Mouse (Mus musculus) cerebellum, adult 8-10 months (tissue): ENCODE data around the gene Gas6.

Experiments used
- DNase-seq: peaks from one replicate; pipeline ENCODE4 v3.0.0; 2022

Gene Gas6

GRCm38 (mm10) chr8:13459431-13459830, 34.9 kb downstream of the Gas6 start:
- no peak for DNase-seq

GRCm38 (mm10) chr8:13455295-13455694, 39.0 kb downstream of the Gas6 start:
- DNase-seq: peak; percentile 35

GRCm38 (mm10) chr8:13454341-13455113, 39.8 kb downstream of the Gas6 start:
- no peak for DNase-seq

GRCm38 (mm10) chr8:13451747-13452277, 42.5 kb downstream of the Gas6 start:
- DNase-seq: no peak

DNA sequence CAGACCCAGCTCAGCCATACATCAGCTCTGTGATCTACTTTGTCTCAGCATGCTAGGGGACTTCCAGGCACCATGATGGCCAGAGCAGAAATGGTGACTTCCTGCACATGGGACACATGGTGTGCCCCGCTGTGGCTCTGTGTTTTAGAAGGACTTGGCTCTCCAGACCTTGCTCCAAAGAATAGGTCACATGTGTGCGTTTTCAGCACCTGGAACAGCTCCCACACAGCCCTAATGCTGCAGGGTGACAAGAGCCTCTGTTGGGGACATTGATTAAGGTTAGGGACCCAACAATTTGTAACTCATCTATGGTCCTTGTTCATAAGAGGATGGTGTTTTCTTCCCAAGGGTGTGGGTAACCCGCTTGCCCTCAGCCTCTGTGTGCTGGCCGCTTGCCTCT, 46.1 kb downstream of the Gas6 start:
- no peak for DNase-seq

GRCm38 (mm10) chr8:13446456-13446855, 47.8 kb downstream of the Gas6 start:
- DNase-seq: no peak

GRCm38 (mm10) chr8:13442152-13442551, 52.1 kb downstream of the Gas6 start:
- DNase-seq: no peak

DNA sequence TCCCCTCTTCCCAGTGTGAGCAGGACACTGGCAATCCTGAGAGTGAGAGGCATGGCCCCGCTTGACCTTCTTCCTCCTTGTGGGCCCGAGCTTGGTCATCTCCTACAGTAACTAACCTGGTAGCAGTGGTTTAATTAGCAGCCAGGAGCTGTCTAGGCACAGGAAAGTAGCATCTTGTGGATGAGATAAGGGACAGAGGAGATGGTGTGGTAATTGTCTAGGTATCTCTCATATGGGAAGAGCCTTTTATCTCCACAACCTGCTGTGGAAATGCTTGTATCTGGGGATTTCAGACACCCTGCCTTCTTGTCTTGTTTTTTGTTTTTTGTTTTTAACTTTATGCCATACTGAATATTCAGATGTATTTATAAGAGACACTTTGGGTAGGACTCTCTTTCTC, 56.8 kb downstream of the Gas6 start:
- DNase-seq: no peak

DNA sequence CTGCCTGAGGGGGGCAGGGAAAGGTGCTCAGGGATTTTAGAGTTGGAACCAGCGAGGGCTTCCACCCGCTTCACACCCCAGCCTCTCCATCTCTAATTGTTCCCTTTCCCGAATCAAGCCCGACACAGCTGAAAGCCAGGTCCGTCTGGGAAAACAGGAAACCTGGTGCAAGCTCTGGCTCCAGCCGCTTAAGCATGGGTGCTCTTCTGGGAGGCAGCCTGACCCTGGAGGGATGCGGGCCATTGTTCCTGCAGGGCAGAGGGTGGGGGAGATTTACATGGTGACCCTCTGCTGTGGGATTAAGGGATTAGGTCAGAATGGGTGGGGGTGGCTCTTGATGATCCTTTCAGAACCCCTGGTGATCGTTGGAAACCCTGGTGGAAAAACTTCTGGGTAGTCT, 58.2 kb downstream of the Gas6 start:
- DNase-seq: no peak

GRCm38 (mm10) chr8:13434889-13435288, 59.4 kb downstream of the Gas6 start, which contains the start of gene Tmem255b:
Tmem255b (plus strand) TSS chr8:13435189.
- DNase-seq: no peak

DNA sequence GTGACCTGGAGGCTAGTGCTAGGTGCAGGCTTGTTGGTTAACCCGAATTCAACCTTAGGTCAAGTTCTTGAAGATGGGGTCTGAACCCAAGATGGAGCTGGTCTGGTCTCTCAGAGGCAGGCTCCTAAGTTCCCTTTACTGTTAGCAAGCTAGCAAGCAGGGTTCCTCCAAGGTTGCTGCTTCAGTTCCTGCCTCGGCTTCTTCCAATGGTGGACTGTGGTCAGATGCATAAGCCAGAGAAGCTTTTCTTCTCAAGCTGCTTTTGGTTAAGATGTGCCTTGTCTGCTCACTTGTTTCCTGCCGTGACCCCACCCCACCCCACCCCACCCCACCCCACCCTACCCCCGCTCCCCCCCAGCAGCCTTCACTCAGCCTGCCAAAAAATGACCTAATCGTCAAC, 61.2 kb downstream of the Gas6 start:
- no peak for DNase-seq

DNA sequence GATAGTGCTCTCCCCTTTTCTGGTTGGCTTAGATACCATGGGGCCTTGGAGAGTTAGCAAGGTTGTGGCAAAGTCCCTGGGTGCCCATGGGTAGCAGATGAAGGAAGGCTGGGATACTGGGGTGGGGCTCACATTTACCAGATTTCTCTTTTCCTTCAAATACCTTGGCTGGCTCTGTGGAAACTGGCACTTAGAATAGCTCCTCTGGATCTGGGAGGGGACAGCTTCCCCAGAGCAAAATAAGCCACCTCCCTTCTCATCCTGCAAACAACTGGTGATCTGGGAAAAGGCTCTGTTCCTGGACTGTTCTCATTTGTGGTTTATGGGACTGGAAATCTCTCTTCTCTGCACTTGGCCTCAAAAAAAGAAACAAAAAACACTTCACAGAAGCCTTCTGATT, 63.4 kb downstream of the Gas6 start:
- no peak for DNase-seq

- DNase-seq: no peak
These were observed 63.9 kb downstream of the Gas6 start for GRCm38 (mm10) chr8:13430412-13430811.

- no peak for DNase-seq
These were observed 66.1 kb downstream of the Gas6 start for GRCm38 (mm10) chr8:13428156-13428555.

DNA sequence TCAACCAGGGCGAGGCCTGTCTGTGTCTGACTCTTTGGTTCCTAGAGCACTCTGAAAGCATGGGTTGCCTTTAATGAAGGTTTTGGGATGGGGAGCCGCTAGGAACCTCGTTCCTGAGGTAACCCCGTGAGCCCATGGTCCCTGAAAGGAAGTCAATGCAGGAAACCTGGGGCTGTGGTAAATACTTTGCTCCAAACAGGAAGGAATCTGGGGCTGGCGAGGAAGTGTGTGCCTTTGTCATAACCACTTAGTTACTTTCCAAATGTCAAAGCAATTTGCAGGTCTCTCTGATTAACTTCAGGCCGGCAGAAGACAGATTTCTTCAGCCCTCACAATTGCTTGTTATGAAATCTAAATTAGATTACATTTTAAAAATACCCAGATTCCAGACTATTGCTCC, 66.9 kb downstream of the Gas6 start:
- DNase-seq: no peak

DNA sequence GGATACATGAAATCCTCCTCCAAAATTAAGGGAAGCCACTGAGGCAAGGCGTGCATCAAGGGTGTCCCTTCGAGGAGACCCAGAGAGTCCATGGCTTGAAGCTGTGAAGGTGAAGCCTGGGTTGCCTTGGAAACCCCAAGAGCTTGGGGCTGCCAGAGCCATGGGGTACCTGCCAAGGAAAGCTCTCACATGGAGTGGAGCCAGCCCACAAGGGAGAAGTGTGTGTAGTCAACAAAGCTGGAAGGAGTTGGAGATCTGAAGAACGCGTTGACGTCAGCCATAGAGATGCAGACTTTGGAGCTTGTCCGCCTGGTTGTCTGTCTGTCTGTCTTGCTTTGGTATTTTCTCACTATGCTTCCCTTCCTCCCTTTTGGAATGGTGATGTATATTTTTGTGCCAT, 73.3 kb downstream of the Gas6 start:
- no peak for DNase-seq

- no peak for DNase-seq
These were observed 75.1 kb downstream of the Gas6 start for GRCm38 (mm10) chr8:13419111-13419639.

DNA sequence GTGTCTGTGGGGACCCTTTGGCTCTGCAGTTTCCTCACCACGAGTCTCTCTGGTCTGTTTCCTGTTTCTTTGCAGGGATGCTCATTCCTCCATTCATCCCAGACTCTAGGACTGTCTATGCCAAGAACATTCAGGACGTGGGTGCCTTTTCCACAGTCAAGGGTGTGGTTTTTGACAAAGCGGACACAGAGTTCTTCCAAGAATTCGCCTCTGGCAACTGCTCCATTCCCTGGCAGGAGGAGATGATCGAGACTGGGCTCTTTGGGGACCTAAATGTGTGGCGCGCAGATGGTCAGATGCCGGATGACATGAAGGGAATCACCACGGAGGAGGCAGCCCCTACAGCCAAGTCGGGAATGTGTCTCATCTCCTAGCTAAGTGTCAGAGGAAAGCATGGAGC, 78.4 kb downstream of the Gas6 start:
- DNase-seq: no peak
